Mouse (Mus musculus): ENCODE data around the gene Man1c1. TPM values are rescaled to one million over a fixed set of nuclear protein-coding genes. Genes with fewer than 3 reads are reported as not detected.

Man1c1 gene
- polyA plus RNA-seq, 2 experiments, result 5.1 to 9.1 TPM

- Histone ChIP-seq H3K4me3 (replicated peaks; ENCODE audit: low read length) (no peak overlapping the region), H3K4me2 (replicated peaks; ENCODE audit: low read depth, low read length, severe bottlenecking) (no peak overlapping the region), H3K9ac (ENCODE audit: low read depth, low read length, severe bottlenecking) (no peak overlapping the region), H3K36me3 (ENCODE audit: control insufficient read depth, insufficient read depth, low read length) (no peaks in the 10 kb centered on the region), H3K9me3 (ENCODE audit: control insufficient read depth, low read length) (no peaks in the 10 kb centered on the region), H3K27me3 (ENCODE audit: control insufficient read depth, insufficient read depth, low read length) (no peaks in the 10 kb centered on the region), H3K27ac (replicated peaks; ENCODE audit: low read depth, low read length) (0 out of 2 replicates have a peak overlapping the region, but pooled peaks have one; percentile 58), H3K4me1 (ENCODE audit: control insufficient read depth, insufficient read depth, low read length) (peaks cover 22% of the 10 kb centered on the region)
- ATAC-seq (ENCODE audit: low FRiP score, low read depth) (no peak), DNase-seq (ENCODE audit: low spot score) (no peak)
- WGBS, result 66% methylated on average over 8 of the region's 8 CpGs
- TF ChIP-seq POLR2A (IDR thresholded peaks at IDR 0.05; ENCODE audit: borderline replicate concordance, extremely low read depth, insufficient read depth, insufficient read length), result no peak
These were observed 21.7 kb downstream of the Man1c1 start for GRCm38 (mm10) chr4:134682423-134682822.

- no peaks in the 10 kb centered on the region for H3K36me3 ChIP-seq (ENCODE audit: control insufficient read depth, insufficient read depth, low read length)
- H3K4me2 ChIP-seq (replicated peaks; ENCODE audit: low read depth, low read length, severe bottlenecking), result no peak overlapping the region
- H3K4me1 ChIP-seq (ENCODE audit: control insufficient read depth, insufficient read depth, low read length), result peaks cover 22% of the 10 kb centered on the region
- no peak overlapping the region for H3K9ac ChIP-seq (ENCODE audit: low read depth, low read length, severe bottlenecking)
- no peak overlapping the region for H3K4me3 ChIP-seq (replicated peaks; ENCODE audit: low read length)
- H3K27ac ChIP-seq (replicated peaks; ENCODE audit: low read depth, low read length), result no peak overlapping the region
- TF ChIP-seq POLR2A (IDR thresholded peaks at IDR 0.05; ENCODE audit: borderline replicate concordance, extremely low read depth, insufficient read depth, insufficient read length), result no peak
- no peaks in the 10 kb centered on the region for H3K9me3 ChIP-seq (ENCODE audit: control insufficient read depth, low read length)
- no peak for ATAC-seq (ENCODE audit: low FRiP score, low read depth)
- no peaks in the 10 kb centered on the region for H3K27me3 ChIP-seq (ENCODE audit: control insufficient read depth, insufficient read depth, low read length)
- DNase-seq (ENCODE audit: low spot score), result no peak
- 92% methylated on average over 7 of the region's 7 CpGs for WGBS
These were observed 22.3 kb downstream of the Man1c1 start for GRCm38 (mm10) chr4:134681819-134682218.

DNA sequence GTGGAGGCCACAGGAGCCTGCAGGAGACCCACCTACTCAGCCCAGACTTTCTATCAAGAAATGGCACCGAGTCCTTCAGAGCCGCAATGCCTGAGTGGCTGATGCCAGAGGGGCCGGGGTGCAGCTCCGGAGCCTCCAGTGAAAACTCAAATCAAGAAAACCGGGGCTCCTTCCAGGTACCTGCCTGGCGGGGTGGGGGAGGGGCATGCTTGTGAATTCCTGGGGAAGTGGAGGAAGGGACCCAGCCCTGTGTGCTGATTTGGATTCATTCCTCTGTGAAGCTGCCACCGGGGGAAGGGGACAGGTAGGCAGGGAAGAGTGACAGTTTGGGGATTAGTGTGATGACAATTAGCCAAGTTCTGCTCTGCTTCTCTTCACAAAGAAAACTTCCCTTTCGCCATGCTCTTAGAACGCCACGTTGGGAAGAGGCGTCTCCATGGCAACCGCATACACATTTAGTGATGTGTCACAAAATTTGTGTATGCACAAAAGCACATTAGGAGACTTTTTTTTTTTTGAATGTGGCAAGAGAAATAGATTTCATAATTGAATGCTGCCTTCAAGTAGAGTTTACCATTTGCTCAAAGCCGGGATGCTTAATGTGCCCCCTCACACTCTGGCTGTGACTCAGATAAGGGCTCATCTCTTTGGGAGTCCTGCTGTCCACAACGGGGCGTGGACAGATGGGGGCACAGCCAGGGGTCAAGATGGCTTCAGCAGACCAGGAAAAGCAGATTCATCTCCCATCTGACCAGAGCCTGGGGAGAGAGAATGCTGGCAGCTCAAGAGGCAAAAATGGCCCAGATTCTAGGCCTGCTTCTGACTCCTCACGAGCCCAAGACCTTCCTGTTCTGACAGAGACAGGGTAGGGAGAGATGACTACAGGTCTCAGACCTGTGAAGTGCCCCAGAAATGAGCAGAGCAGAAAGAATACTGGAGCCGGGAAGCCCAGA, 26.3 kb downstream of the Man1c1 start:
- Histone ChIP-seq H3K36me3 (ENCODE audit: control insufficient read depth, insufficient read depth, low read length) (no peaks in the 10 kb centered on the region), H3K27me3 (ENCODE audit: control insufficient read depth, insufficient read depth, low read length) (no peaks in the 10 kb centered on the region), H3K4me3 (replicated peaks; ENCODE audit: low read length) (no peak overlapping the region), H3K9me3 (ENCODE audit: control insufficient read depth, low read length) (no peaks in the 10 kb centered on the region), H3K4me2 (replicated peaks; ENCODE audit: low read depth, low read length, severe bottlenecking) (no peak overlapping the region), H3K27ac (replicated peaks; ENCODE audit: low read depth, low read length) (no peak overlapping the region), H3K4me1 (ENCODE audit: control insufficient read depth, insufficient read depth, low read length) (peaks cover 15% of the 10 kb centered on the region), H3K9ac (ENCODE audit: low read depth, low read length, severe bottlenecking) (no peak overlapping the region)
- no peak for DNase-seq (ENCODE audit: low spot score)
- no peak for TF ChIP-seq POLR2A (IDR thresholded peaks at IDR 0.05; ENCODE audit: borderline replicate concordance, extremely low read depth, insufficient read depth, insufficient read length)
- no peak for ATAC-seq (ENCODE audit: low FRiP score, low read depth)
- WGBS, result 47% methylated on average over 17 of the region's 17 CpGs

DNA sequence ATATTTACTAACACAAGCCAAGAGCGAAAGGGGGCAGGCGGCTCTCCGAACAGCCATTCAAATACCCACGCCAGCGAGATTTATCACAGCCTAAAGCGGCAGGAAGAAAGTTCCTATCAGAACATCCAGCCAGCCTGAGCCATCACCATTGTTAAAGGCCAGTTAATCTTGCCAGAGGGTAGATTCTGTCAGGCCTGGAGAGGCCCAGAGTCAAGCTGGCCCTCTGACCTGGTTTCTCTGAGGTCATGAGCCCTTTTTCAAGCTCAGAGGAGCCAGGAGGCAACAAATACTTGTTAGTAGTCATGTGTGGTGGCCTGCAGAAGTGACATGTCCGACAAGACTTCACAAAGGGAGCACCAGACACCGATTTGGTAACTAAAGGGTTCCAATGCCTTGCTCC, 28.3 kb downstream of the Man1c1 start:
- 43% methylated on average over 8 of the region's 8 CpGs for WGBS
- ATAC-seq (ENCODE audit: low FRiP score, low read depth), result no peak

GRCm38 (mm10) chr4:134674970-134675369, 29.1 kb downstream of the Man1c1 start:
- Histone ChIP-seq H3K4me2 (replicated peaks; ENCODE audit: low read depth, low read length, severe bottlenecking) (no peak overlapping the region), H3K27ac (replicated peaks; ENCODE audit: low read depth, low read length) (no peak overlapping the region), H3K4me1 (ENCODE audit: control insufficient read depth, insufficient read depth, low read length) (peaks cover 20% of the 10 kb centered on the region), H3K9ac (ENCODE audit: low read depth, low read length, severe bottlenecking) (no peak overlapping the region), H3K27me3 (ENCODE audit: control insufficient read depth, insufficient read depth, low read length) (no peaks in the 10 kb centered on the region), H3K4me3 (replicated peaks; ENCODE audit: low read length) (no peak overlapping the region), H3K36me3 (ENCODE audit: control insufficient read depth, insufficient read depth, low read length) (no peaks in the 10 kb centered on the region), H3K9me3 (ENCODE audit: control insufficient read depth, low read length) (no peaks in the 10 kb centered on the region)
- ATAC-seq (ENCODE audit: low FRiP score, low read depth) (no peak), DNase-seq (ENCODE audit: low spot score) (no peak)
- TF ChIP-seq POLR2A (IDR thresholded peaks at IDR 0.05; ENCODE audit: borderline replicate concordance, extremely low read depth, insufficient read depth, insufficient read length), result no peak
- WGBS, result 96% methylated on average over 3 of the region's 3 CpGs

More for the DNA sequence above, 28.3 kb downstream of the Man1c1 start:
- Histone ChIP-seq H3K4me1 (ENCODE audit: control insufficient read depth, insufficient read depth, low read length) (peaks cover 20% of the 10 kb centered on the region), H3K4me2 (replicated peaks; ENCODE audit: low read depth, low read length, severe bottlenecking) (no peak overlapping the region), H3K9me3 (ENCODE audit: control insufficient read depth, low read length) (no peaks in the 10 kb centered on the region), H3K36me3 (ENCODE audit: control insufficient read depth, insufficient read depth, low read length) (no peaks in the 10 kb centered on the region), H3K4me3 (replicated peaks; ENCODE audit: low read length) (no peak overlapping the region), H3K9ac (ENCODE audit: low read depth, low read length, severe bottlenecking) (no peak overlapping the region), H3K27ac (replicated peaks; ENCODE audit: low read depth, low read length) (no peak overlapping the region; the same call in 1 of the 2 replicates), H3K27me3 (ENCODE audit: control insufficient read depth, insufficient read depth, low read length) (no peaks in the 10 kb centered on the region)
- TF ChIP-seq POLR2A (IDR thresholded peaks at IDR 0.05; ENCODE audit: borderline replicate concordance, extremely low read depth, insufficient read depth, insufficient read length), result no peak
- DNase-seq (ENCODE audit: low spot score), result no peak

Measured in limb, embryonic 14.5 days (tissue).